Mouse (Mus musculus): ENCODE data around the gene Lsm4. TPM values are rescaled to one million over a fixed set of nuclear protein-coding genes. Genes with fewer than 3 reads are reported as not detected.

Gene Lsm4
- polyA plus RNA-seq, 1 experiment from 2014 or later: 220 TPM

GRCm38 (mm10) chr8:70656193-70656790 lies 16.8 kb upstream of the Lsm4 start:
- Histone ChIP-seq H3K9ac (ENCODE audit: low read length) (peak overlapping the region; percentile 44; the same call in 1 of the 2 replicates), H3K4me1 (ENCODE audit: control insufficient read depth, insufficient read depth, low read length) (peaks cover 28% of the 10 kb centered on the region), H3K4me2 (ENCODE audit: low read length) (0 out of 2 replicates have a peak overlapping the region, but pooled peaks have one; percentile 10), H3K27me3 (replicated peaks; ENCODE audit: control insufficient read depth, insufficient read depth, low read length) (no peaks in the 10 kb centered on the region), H3K36me3 (ENCODE audit: control insufficient read depth, insufficient read depth, low read length) (peaks cover 29% of the 10 kb centered on the region), H3K27ac (ENCODE audit: low read depth, low read length) (peak overlapping the region; percentile 92), H3K4me3 (ENCODE audit: low read depth, low read length) (no peak overlapping the region), H3K9me3 (replicated peaks; ENCODE audit: control insufficient read depth, low read length) (no peaks in the 10 kb centered on the region)
- peak; percentile 18 for ATAC-seq
- DNase-seq (ENCODE audit: low spot score): peak; percentile 79
- WGBS: 9% methylated on average over 13 of the region's 13 CpGs

DNA sequence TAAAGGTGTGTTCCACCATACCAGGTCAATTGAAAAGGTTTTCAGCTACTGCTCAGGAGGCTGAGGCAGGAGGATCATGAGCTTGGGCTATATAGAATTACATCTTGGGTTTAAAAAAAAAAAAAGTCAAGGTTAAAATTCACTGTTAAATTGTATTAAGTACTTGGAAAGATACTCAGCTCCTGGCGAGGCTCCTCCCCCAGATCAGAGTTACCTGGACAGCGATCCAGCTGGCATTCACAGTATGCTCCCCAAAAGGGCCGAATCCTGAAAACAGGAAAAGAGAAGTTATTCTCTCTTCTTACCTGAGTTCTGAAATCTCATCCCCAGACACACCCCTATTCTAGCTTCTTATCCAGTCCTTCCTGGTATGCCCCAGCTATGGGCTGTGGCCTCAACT lies 15.8 kb upstream of the Lsm4 start:
- WGBS: 97% methylated on average over 3 of the region's 3 CpGs
- no peak overlapping the region for H3K9ac ChIP-seq (ENCODE audit: low read length)

DNA sequence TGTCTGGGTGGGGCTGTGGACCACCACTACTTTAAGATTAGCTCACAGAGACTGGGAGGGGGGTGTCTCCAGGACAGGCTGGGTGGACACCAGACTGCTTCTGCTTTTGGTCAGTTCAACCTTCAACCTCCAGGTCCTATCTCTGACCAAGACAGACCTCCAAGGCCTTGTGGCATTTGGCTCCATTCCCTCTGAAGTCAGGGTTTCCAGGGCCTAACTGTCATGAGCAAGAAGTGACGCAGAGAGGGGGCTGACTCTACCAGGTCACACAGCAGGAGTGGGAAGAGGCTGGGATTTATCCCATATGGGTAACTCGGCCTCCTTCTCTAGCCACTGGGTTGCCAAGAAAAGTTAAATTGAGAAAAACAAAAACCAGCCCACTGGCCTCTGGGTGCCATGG lies 15.3 kb upstream of the Lsm4 start:
- H3K36me3 ChIP-seq (ENCODE audit: control insufficient read depth, insufficient read depth, low read length): peaks cover 16% of the 10 kb centered on the region; the same call in 1 of the 2 replicates
- peak overlapping the region; percentile 90 for H3K4me2 ChIP-seq (ENCODE audit: low read length)
- H3K4me3 ChIP-seq (ENCODE audit: low read depth, low read length): 0 out of 2 replicates have a peak overlapping the region, but pooled peaks have one; percentile 63
- no peaks in the 10 kb centered on the region for H3K9me3 ChIP-seq (replicated peaks; ENCODE audit: control insufficient read depth, low read length)
- 87% methylated on average over 2 of the region's 2 CpGs for WGBS
- ATAC-seq: no peak
- peaks cover 28% of the 10 kb centered on the region for H3K4me1 ChIP-seq (ENCODE audit: control insufficient read depth, insufficient read depth, low read length)
- H3K27me3 ChIP-seq (replicated peaks; ENCODE audit: control insufficient read depth, insufficient read depth, low read length): no peaks in the 10 kb centered on the region
- peak overlapping the region; percentile 92; the same call in 1 of the 2 replicates for H3K27ac ChIP-seq (ENCODE audit: low read depth, low read length)
- no peak for DNase-seq (ENCODE audit: low spot score)
- H3K9ac ChIP-seq (ENCODE audit: low read length): peak overlapping the region; percentile 41; the same call in 1 of the 2 replicates

More for the DNA sequence above, 15.8 kb upstream of the Lsm4 start:
- Histone ChIP-seq H3K9me3 (replicated peaks; ENCODE audit: control insufficient read depth, low read length) (no peaks in the 10 kb centered on the region), H3K4me1 (ENCODE audit: control insufficient read depth, insufficient read depth, low read length) (peaks cover 28% of the 10 kb centered on the region), H3K27me3 (replicated peaks; ENCODE audit: control insufficient read depth, insufficient read depth, low read length) (no peaks in the 10 kb centered on the region), H3K27ac (ENCODE audit: low read depth, low read length) (peak overlapping the region; percentile 92), H3K4me2 (ENCODE audit: low read length) (peak overlapping the region; percentile 90; the same call in 1 of the 2 replicates), H3K36me3 (ENCODE audit: control insufficient read depth, insufficient read depth, low read length) (peaks cover 20% of the 10 kb centered on the region), H3K4me3 (ENCODE audit: low read depth, low read length) (no peak overlapping the region)
- no peak for ATAC-seq
- DNase-seq (ENCODE audit: low spot score): no peak

- Histone ChIP-seq H3K4me3 (ENCODE audit: low read depth, low read length) (peak overlapping the region; percentile 63), H3K27ac (ENCODE audit: low read depth, low read length) (peak overlapping the region; percentile 31), H3K4me2 (ENCODE audit: low read length) (peak overlapping the region; percentile 90), H3K9ac (ENCODE audit: low read length) (peak overlapping the region; percentile 78), H3K27me3 (replicated peaks; ENCODE audit: control insufficient read depth, insufficient read depth, low read length) (no peaks in the 10 kb centered on the region), H3K9me3 (replicated peaks; ENCODE audit: control insufficient read depth, low read length) (no peaks in the 10 kb centered on the region), H3K4me1 (ENCODE audit: control insufficient read depth, insufficient read depth, low read length) (peaks cover 28% of the 10 kb centered on the region), H3K36me3 (ENCODE audit: control insufficient read depth, insufficient read depth, low read length) (peaks cover 14% of the 10 kb centered on the region; the same call in 1 of the 2 replicates)
- ATAC-seq (peak; percentile 9; the same call in 1 of the 2 replicates), DNase-seq (ENCODE audit: low spot score) (no peak)
- WGBS: 2% methylated on average over 31 of the region's 31 CpGs
Observed at GRCm38 (mm10) chr8:70658897-70659603, 14.0 kb upstream of the Lsm4 start.

GRCm38 (mm10) chr8:70659604-70660272 lies 13.3 kb upstream of the Lsm4 start:
- peak overlapping the region; percentile 31; the same call in 1 of the 2 replicates for H3K27ac ChIP-seq (ENCODE audit: low read depth, low read length)
- no peaks in the 10 kb centered on the region for H3K27me3 ChIP-seq (replicated peaks; ENCODE audit: control insufficient read depth, insufficient read depth, low read length)
- DNase-seq (ENCODE audit: low spot score) (peak; percentile 92), ATAC-seq (peak; percentile 90)
- no peaks in the 10 kb centered on the region for H3K9me3 ChIP-seq (replicated peaks; ENCODE audit: control insufficient read depth, low read length)
- peak overlapping the region; percentile 78 for H3K9ac ChIP-seq (ENCODE audit: low read length)
- H3K36me3 ChIP-seq (ENCODE audit: control insufficient read depth, insufficient read depth, low read length): peaks cover 7% of the 10 kb centered on the region; the same call in 1 of the 2 replicates
- peak overlapping the region; percentile 63 for H3K4me3 ChIP-seq (ENCODE audit: low read depth, low read length)
- WGBS: under 1% methylated on average over 37 of the region's 44 CpGs
- H3K4me2 ChIP-seq (ENCODE audit: low read length): peak overlapping the region; percentile 90
- peaks cover 28% of the 10 kb centered on the region for H3K4me1 ChIP-seq (ENCODE audit: control insufficient read depth, insufficient read depth, low read length)

DNA sequence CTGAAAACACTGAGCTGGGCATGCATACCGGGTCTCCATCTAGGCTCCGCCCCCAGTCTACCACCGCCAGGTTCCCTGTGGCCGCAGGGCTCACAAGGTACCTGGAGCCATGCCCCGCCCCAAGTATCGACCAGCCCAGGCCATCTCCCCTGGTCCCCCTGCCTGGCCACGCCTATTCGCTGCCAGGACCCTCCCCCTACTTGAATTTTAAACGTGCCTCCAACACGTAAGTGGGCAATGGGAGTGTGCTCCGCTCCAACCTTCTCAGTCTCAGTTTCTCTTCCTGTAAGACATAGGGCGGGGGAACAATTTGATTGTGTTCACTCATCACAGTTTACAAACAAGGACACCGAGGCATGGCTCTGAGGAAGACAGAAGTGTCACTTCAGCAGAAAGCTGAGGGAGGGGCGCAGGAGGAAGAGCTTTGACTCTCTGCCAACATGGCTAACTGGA lies 12.7 kb upstream of the Lsm4 start, which contains the start of gene Pgpep1:
Gene Pgpep1, minus strand, starts transcription at position 116 of the 453 bp plus-strand sequence.
- WGBS: 4% methylated on average over 14 of the region's 14 CpGs
- H3K4me2 ChIP-seq (ENCODE audit: low read length): peak within 1 kb of the TSS; percentile 90
- H3K27me3 ChIP-seq (replicated peaks; ENCODE audit: control insufficient read depth, insufficient read depth, low read length): no peaks in the 10 kb centered on the region
- H3K9ac ChIP-seq (ENCODE audit: low read length): peak within 1 kb of the TSS; percentile 78
- H3K4me1 ChIP-seq (ENCODE audit: control insufficient read depth, insufficient read depth, low read length): peaks cover 28% of the 10 kb centered on the region
- ATAC-seq (peak; percentile 55), DNase-seq (ENCODE audit: low spot score) (no peak)
- H3K36me3 ChIP-seq (ENCODE audit: control insufficient read depth, insufficient read depth, low read length): peaks cover 3% of the 10 kb centered on the region; the same call in 1 of the 2 replicates
- H3K9me3 ChIP-seq (replicated peaks; ENCODE audit: control insufficient read depth, low read length): no peaks in the 10 kb centered on the region
- H3K4me3 ChIP-seq (ENCODE audit: low read depth, low read length): peak within 1 kb of the TSS; percentile 63
- peak within 1 kb of the TSS; percentile 31; the same call in 1 of the 2 replicates for H3K27ac ChIP-seq (ENCODE audit: low read depth, low read length)

DNA sequence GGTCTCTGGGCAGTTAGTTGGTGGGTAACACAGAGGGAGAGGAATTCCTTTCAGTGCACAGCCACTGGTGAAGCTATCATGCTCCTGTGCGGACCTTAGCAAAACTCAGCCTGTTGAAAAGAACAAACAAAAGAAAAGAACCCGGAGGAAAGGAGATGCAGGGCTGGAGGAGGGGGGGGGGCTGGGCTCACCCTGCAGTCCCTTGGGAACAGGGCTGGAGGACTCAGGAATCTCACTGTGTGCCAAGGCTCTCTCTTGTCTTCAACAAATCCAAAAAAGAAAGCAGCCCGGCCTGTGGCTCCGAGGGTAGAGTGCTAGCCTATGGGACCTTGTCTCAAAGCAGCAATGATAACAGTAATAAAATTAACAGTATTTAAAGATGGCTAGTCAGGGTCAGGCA lies 9.4 kb upstream of the Lsm4 start:
- Histone ChIP-seq H3K4me2 (ENCODE audit: low read length) (no peak overlapping the region), H3K4me3 (ENCODE audit: low read depth, low read length) (no peak overlapping the region), H3K4me1 (ENCODE audit: control insufficient read depth, insufficient read depth, low read length) (peaks cover 10% of the 10 kb centered on the region), H3K9me3 (replicated peaks; ENCODE audit: control insufficient read depth, low read length) (no peaks in the 10 kb centered on the region), H3K27me3 (replicated peaks; ENCODE audit: control insufficient read depth, insufficient read depth, low read length) (no peaks in the 10 kb centered on the region), H3K36me3 (ENCODE audit: control insufficient read depth, insufficient read depth, low read length) (no peaks in the 10 kb centered on the region), H3K9ac (ENCODE audit: low read length) (no peak overlapping the region; the same call in 1 of the 2 replicates), H3K27ac (ENCODE audit: low read depth, low read length) (no peak overlapping the region)
- 41% methylated on average over 4 of the region's 4 CpGs for WGBS
- DNase-seq (ENCODE audit: low spot score): no peak
- no peak for ATAC-seq

DNA sequence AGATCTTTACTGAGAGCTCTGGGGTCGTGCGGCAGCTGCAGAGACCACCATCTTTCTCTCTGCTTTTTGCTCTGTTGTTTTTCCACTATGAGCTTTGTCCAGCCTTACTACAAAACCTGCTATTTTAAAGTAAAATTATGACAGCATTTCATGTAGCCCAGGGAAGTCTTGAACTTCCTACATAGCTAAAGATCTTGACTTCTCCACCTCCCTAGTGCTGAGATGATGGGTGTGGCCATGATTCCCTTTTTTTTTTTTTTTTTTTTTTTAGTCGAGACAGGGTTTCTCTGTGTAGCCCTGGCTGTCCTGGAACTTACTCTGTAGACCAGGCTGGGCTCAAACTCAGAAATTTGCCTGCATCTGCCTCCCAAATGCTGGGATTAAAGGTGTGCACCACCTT lies 8.4 kb upstream of the Lsm4 start:
- 84% methylated on average over 3 of the region's 3 CpGs for WGBS
- H3K9me3 ChIP-seq (replicated peaks; ENCODE audit: control insufficient read depth, low read length): no peaks in the 10 kb centered on the region

More for the DNA sequence above, 8.4 kb upstream of the Lsm4 start:
- no peak for ATAC-seq
- H3K36me3 ChIP-seq (ENCODE audit: control insufficient read depth, insufficient read depth, low read length): no peaks in the 10 kb centered on the region
- peaks cover 6% of the 10 kb centered on the region; the same call in 1 of the 2 replicates for H3K4me1 ChIP-seq (ENCODE audit: control insufficient read depth, insufficient read depth, low read length)
- H3K4me2 ChIP-seq (ENCODE audit: low read length): no peak overlapping the region
- H3K4me3 ChIP-seq (ENCODE audit: low read depth, low read length): no peak overlapping the region
- no peaks in the 10 kb centered on the region for H3K27me3 ChIP-seq (replicated peaks; ENCODE audit: control insufficient read depth, insufficient read depth, low read length)
- no peak overlapping the region for H3K27ac ChIP-seq (ENCODE audit: low read depth, low read length)
- no peak overlapping the region for H3K9ac ChIP-seq (ENCODE audit: low read length)
- no peak for DNase-seq (ENCODE audit: low spot score)

Measured in forebrain, embryonic 14.5 days (tissue).